Mouse (Mus musculus): Measurements from ENCODE around the gene Flt3l.
"Not testable (repeated sequence)": the region's sequence is repeated elsewhere in the genome, so short reads cannot be mapped to it uniquely, and the experiment has no call there.

The Flt3l gene

DNA sequence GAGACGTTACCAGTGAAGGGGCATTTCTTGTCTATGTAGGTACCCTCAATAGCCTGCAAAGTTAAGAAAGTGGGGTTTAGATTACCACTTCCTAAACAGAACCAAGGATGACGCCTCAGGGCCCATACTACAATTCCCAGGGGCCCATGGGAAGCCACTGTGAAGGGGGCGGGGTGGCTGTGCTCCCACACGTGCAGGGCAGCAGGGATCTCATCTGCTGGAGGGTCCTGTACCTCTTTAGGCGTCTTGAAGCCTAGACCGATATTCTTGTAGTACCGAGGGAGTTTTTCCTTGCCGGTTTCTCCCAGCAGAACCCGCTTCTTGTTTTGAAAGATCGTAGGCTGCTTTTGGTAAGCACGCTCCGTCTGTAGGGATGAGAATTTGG lies 13.1 kb downstream of the Flt3l start:
- peak in 1 of 2 experiments; percentile 45 for DNase-seq (ENCODE audit: low spot score in 2 of 2)

DNA sequence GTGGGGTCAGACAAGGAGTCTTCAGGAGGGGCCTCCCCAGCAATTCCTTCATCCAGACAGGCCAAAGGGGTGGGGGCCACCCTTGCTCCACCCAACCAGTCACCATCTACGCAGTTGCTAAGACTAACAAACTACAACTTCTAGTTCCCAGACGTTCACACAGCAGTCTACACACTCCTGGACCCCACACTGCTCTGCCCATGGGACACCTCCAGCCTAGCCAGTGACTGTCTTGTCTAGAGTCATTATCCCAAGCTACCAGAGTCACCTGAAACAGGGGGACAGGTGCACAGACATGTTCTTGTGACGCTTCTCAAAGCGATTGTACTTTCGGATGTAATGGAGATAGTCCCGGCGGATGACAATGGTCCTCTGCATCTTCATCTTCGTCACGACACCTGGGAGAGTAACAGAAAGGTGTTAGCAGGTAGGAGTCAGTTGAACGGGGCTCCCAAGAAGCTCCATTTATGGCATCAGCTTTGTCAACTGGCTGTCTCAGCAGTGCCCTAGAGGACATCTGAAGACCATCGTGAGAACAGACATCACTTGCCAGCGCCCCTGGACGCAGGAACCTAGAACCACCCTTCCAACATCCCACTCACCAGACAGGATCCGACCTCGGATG lies 13.6 kb downstream of the Flt3l start:
- DNase-seq (ENCODE audit: low spot score in 2 of 2): peak in 1 of 2 experiments; percentile 4

DNA sequence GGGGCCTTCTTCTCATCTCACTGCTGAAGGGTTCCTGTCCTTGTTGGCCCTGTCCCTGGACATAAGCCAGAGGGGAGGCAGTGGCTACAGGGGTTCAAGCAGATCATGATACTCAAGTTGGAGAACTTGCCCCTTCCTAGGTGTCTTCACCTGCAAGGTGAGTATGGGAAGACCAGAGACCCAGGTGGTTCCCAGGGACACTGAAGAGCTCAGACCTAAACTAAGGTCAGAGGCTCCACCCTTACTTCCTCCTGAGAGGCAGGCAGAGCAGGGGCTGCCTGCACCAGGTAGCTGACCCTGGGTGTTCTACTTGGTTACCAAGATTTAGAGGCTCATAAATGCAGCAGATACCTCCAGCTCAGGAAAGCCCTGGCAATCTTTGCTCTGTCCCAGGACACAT lies 14.3 kb downstream of the Flt3l start:
- no peak for DNase-seq (ENCODE audit: low spot score in 2 of 2)

DNA sequence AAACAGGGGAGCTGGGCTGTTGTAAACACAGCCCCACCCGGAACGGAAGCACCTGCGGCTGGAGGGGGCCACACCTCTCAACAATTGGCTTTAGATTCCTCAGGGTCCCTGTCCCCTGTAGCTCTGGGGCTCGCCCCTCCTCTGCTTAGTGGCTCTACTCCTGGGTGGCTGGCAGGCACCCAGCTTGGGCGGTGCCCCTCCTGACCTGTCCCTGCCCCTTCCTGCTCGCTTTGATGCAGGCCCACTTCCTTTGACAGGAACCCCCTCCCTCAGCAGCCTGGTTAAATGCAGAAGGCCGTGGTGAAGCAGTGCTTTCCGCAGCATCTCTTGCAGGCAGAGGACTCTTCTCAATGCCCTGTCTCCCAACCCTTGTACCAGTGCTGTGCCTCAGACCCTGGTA lies 14.8 kb downstream of the Flt3l start:
- peak; percentile 75 to 82 for DNase-seq (ENCODE audit: low spot score in 2 of 2)

DNA sequence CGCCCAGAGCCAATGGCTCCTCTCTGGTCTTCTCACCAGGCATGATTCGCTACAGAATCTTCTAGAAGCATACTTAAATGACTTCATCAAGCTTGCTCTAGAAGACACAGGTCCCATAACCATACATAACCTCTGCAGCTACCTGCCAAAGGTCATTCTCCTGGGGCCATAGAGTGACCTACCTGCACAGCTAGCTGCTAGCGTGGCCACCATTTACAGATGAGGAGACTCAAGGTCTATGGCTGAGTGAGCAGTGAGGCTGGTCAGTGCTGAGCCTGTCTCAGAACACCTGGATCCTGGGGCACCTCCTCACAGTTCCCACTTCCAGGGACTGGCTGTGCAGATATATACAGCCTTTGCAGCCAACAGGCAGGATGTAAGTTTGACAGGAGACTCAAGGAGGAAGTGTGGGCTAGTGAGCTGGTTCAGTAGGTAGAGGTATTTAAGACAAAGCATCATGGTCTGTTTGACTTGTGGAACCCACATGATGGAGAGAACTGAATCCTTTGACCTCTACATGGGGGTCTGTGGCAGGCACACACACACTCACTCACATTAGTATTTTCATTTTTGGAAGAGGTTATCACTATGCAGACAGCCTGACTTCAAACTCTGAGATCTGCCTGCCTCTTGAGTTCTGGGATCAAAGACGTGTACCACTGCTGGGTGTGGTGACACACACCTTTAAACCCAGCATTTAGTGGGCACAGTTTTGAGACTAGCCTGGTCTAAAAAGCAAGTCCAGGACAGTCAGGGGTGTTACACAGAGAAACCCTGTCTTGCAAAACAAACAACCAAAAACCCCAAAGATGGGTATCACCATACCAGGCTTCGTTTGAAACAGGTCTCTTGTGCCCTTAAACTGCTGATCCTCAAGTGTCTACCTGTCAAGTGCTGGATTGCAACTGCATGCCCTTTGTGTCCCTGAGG lies 16.2 kb downstream of the Flt3l start:
- no peak for DNase-seq (ENCODE audit: low spot score in 2 of 2)

DNA sequence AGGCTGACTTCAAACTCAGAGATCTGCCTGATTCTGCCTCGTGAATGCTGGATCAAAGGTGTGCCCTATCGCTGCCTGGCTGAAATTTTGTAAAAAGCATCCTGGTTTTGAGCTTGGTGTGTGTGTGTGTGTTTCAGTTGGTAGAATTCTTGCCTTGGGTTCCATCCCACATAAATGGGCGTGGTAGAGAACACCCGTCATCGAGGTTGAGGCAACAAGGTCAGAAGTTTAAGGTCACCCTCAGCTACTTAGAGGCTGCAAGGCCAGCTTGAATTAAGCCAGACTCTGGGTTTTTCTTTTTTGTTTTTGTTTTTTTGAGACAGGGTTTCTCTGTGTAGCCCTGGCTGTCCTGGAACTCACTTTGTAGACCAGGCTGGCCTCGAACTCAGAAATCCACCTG lies 17.9 kb downstream of the Flt3l start:
- no peak for DNase-seq (ENCODE audit: low spot score in 2 of 2)

DNA sequence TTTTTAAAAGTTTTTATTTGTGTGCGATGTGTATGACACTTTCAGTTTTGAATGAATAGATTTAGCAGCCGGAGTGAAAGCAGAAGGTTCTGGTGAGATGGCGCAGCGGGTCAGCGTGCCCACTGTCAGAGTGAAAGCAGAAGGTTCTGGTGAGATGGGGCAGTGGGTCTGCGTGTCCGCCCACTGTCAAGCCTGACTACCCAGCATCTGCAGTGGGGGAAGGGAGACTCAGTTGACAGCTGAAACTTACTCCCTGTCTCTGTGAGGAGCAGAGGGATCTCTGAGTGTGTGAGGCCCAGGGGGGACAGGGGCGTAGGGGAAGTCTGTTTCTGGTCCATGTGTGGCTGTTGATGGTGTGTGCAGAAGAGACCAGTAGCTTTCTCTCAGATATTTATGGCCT lies 18.7 kb downstream of the Flt3l start:
- DNase-seq (ENCODE audit: low spot score in 2 of 2): no peak

DNA sequence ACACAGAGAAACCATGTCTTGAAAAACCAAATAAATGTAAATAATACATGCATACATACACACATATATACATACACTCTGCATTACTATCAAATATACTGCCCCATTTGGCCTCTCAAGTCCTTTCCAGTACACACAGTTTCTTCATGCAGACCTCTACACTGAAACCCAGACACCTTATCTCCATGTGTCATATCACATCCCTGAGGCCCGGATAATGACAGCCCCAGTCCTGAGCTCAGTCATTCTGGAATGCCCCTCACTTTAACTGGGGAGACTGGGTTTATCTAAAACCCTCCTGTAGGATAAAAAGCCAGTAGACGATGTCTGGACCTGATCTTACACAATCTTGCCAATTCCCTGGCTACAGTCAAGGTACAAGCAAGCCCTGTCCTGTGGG lies 22.8 kb downstream of the Flt3l start:
- DNase-seq (ENCODE audit: low spot score in 2 of 2): no peak

DNA sequence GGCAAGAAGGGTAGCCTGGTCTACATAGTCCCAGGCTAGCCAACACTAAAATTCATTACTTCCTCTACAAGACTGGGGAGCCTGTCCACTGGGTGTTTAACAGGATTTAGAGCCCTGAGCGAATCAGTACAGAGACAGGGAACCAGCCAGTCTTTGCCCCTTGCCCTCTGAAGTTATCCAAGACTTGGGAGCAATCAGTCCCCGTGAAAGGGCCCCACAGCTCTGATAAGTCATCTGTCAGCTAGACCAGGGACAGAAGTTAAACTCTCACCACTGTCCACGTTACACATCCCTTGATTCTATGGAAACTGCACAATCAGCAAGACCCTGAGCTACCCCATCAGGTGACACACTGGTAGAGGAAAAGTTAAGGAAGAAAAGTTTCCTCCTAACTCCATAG lies 23.7 kb downstream of the Flt3l start:
- no peak for DNase-seq (ENCODE audit: low spot score in 2 of 2)

DNA sequence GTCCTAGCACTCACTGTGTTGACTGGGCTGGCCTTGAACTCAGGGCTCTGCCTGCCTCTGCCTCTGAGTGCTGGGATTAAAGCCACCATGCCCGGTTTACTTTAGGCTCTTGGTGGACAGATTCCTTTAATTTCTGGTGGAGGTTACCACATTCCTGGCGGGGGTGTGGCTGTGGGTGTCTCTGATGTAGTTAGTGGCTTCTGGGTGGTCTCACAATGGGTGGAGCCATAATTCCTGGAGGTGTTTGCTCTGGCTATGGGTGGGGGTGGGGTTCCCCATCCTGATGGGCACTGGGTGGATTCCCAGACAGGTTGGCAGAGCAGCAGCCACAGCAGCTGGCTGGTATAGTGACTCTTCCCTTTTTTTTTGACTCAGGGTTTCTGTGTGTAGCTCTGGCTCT lies 24.3 kb downstream of the Flt3l start:
- no peak for DNase-seq (ENCODE audit: low spot score in 2 of 2)

DNA sequence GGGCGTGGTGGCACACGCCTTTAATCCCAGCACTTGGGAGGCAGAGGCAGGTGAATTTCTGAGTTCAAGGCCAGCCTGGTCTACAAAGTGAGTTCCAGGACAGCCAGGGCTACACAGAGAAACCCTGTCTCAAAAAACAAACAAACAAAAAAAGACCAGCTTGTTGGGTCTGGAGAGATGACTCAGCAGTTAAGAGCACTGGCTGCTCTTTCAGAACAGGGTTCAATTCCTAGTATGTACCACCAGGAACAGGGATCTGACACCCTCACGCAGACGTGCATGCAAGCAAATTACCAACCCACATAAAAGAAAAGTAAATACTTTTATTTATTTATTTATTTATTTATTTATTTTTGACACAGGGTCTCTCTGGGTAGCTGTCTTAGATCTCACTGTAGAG lies 26.1 kb downstream of the Flt3l start:
- DNase-seq (ENCODE audit: low spot score in 2 of 2): not testable (repeated sequence)

DNA sequence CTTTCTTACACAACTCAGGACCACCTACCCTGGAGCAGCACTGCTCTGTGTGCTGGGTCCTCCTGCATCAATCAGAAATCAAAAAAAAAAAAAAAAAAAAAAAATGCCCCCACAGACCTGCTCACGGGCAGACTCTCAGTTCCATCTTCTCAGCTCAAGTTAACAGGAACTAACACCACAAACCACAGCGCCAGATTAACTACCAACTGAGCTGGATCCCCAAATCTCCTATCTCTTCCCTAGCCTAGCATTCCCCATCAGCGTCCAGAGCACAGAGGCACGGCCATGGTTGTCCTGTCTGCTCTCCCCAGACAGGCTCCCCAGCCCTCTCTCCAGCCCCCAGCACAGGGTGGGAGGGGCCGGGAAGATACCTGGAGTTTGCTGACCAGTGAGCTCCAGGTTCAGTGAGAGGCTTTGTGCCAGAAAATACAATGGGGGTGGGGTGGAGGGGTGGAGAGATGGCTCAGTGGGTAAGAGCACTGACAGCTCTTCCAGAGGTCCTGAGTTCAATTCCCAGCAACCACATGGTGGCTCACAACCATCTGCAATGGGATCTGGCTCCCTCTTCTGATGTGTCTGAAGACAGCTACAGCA lies 29.1 kb downstream of the Flt3l start:
- no peak for DNase-seq (ENCODE audit: low spot score in 2 of 2)

DNA sequence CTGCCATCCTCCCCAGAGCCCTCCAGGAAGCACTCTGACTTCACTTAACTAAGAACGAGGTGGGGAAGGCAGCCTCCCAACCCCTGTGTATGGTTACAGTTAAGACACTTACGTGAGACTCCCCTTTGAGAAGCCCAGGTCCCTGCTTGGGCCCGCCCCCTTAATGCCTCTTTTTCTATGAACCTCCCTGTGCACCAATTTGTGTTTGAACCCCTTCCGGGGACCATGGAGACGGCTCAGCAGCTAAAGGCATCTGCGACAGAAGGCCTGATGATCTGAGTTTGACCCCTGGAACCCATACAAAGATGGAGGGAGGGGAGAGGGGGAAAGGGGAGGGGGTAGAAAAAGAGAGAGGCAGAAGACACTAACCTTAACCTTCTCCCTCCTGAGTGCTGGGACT lies 29.8 kb downstream of the Flt3l start:
- DNase-seq (ENCODE audit: low spot score in 2 of 2): no peak

DNA sequence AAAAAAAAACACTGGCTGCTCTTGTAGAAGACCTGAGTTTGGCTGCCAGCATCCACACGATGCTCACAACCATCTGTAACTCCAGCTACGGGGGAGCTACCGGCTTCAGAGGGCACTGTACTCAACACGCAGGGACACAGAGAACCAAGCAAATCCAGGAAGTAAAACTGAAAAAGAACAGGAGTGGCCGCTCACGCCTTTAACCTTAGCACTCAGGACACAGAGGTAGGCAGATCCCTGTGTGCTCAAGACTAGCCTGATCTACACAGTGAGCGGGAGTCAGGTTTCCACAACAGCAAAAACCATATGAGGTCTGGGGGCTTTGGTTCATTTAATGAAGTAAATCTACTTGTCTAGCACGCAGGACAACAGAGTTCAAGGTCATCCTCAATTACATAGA lies 30.7 kb downstream of the Flt3l start:
- DNase-seq (ENCODE audit: low spot score in 2 of 2): no peak

DNA sequence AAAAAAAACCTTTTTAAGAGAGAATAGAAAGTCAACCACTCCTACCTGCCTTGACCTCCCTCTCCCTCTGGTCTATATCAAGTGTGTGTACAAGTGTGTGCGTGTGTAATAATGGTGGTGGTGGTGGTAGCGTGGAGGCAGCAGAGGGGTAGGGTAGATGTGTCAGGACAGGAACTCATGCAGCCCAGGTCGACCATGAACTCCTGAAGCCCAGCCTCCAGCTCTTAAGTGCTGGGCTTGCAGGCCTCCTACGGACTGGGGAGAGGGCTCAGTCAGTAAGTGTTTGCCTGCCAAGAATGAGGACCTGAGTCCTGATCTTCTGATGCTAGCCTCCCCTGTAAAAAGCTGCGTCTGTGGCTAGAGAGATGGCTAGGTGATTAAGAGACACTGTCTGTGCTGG lies 31.3 kb downstream of the Flt3l start:
- no peak for DNase-seq (ENCODE audit: low spot score in 2 of 2)

DNA sequence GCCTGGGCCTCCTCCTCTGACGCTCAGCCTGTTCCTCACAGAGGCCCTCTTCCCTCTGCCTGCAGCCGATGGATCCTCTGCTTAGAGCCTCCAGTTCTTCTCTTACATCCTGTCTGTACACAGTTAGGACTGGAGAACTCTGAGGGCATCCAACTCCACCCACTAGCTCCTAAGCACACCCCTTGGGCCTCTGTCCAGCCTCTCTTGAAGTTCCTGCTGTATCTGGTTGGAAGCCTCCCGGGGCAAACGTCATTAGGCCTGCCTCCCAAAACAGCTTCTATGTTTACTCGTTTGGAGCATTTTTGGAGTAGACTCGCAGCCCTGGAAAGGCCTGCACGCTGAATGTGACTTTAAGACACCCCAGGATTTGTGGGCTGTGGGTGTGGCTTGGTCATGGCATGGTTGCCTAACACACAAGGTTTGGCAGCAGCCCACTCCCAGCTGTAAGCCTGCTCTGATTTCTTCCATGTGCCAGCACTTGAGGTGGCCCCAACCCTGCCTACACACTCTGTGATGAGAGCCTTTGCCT lies 32.5 kb downstream of the Flt3l start, which contains the start of gene Fcgrt:
Fcgrt (minus strand) TSS at position 200 of the 529 bp plus-strand sequence.
- DNase-seq (ENCODE audit: low spot score in 2 of 2): no peak

DNA sequence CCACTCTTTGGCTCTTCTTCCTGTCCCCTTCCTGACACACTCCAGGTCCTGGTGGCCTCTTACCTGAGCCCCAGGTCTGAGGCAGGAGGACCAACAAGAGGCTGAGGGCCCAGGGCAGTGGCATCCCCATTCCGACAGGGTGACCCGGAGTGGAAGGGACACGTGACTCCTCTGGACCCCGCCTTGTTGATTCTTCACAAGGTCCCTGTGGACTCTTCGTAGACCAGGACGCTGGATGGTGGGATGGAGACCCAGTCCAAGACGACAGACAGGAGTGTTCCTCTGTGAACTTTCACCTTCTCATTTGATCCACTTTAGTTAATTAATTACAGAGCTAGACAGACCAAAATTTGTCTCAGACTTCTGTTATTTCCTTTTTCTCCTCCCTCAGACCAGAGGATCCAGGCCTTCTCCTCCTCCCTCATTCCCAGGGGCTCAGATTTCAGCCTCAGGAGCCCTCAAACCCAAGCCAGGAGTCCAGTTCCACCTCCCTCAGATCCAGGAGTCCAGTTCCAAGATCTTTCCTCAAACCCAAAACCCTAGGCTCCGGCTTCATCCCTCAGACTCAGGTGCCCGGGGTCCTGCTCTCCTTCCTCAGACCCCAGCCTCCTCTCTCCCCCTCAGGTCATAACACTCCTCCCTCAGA lies 33.2 kb downstream of the Flt3l start:
- no peak for DNase-seq (ENCODE audit: low spot score in 2 of 2)

DNA sequence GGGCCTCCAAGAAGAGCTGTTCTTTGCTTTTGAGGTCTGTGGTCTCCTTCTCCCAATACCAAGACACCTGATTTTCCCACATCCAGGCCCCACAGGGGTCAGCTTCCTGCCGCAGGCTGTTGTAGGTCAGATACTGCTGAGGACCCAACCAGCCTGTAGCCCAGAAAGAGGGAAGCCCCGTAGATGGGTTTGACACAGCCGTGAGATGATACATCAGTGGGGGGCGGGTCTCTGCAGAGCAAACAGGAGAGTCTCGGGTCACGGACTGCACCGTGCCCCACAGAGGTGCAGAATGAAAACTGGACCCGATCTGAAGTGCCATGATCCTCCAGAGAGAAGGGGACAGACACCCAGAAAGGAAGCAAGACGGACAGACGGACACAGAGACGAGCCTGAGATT lies 33.8 kb downstream of the Flt3l start:
- DNase-seq (ENCODE audit: low spot score in 2 of 2): no peak

DNA sequence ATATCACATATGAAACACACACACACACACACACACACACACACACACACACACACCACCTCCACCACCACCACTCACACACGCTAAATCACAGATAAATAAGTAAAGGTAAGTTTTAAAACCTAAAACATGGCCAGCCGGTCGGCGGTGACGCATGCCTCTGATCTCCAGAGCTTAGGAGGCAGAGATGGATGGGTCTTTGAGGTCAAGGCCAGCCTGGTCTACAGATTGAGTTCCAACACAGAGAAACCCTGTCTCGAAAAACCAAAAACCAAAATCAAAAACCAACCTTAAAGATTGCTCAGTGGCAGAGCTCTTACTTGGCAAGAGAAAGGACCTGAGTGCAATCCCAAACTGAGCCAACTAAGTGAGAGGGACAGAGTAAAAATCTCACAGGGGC lies 36.2 kb downstream of the Flt3l start:
- no peak for DNase-seq (ENCODE audit: low spot score in 2 of 2)

DNA sequence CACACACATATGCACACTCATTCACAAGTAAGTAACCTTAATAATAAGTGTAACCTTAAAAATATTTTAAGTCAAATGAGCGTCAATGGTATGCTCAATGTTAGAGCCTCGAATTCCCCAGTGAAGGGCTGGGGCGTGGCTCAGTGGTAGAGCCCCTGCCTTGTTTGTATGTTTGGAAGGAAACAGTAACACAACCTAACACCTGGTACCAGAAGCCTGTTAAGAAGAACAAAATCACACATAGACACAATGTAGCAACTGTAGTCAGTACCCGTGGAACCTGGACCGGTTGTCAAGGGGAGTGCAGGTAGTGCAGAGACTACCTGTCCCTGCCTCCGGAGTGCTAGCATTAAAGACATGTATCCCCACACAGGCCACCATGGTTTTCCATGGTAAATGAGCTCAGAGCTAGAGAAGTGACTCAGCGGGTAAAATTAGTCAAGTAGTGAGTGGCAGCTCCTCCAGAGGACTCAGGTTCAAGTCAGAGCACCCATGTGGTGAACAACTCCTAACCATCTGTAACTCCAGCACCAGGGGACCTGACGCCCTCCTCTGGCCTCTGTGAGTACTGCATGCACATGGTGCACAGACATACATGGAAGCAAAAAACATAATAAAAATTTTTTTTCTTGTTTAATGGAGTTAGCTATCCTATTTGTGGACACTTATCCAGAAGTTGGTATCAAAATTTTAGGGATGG lies 37.5 kb downstream of the Flt3l start:
- DNase-seq (ENCODE audit: low spot score in 2 of 2): no peak

DNA sequence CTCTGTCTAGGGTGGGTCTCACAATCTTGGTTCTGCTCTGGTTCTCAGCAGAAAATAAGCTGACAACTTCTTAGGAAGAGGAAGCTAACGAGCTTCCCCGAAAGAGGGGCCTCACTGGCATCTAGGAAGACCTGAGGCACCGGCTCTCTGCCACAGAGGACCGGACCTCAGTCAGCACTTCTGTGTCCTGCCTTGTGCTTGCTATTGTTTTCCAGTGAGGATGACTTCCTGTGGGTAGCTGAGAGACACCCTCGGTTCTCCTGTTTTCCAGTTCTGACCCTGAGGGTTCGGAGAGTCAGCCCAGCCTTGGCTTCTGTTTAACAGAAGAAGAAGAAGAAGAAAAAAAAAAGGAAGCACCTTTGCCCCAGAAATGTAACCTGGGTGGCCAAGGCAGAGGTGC lies 38.8 kb downstream of the Flt3l start:
- no peak for DNase-seq (ENCODE audit: low spot score in 2 of 2)

DNA sequence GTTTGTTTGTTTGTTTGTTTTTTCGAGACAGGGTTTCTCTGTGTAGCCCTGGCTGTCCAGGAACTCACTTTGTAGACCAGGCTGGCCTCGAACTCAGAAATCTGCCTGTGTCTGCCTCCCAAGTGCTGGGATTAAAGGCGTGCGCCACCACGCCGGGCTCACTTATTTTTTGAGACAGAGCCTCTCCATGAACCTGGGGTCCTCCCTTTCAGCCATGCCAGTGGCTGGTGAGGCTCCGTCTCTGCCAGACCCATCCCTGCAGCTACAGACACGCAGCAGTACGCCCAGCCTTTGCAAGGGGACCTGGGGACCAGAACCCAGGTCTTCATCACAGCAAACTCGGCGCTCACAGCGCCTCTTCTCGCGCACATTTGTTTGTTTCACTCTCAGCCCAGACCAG lies 40.3 kb downstream of the Flt3l start:
- not testable (repeated sequence) for DNase-seq (ENCODE audit: low spot score in 2 of 2)

Measured in thymus, postnatal 10 days (tissue).